Mouse (Mus musculus) ES-E14 (cell line): ENCODE measurements around the gene Sdr9c7.

ENCODE experiments used
- CHD2 ChIP-seq: IDR thresholded peaks from 2 replicates; pipeline ENCODE4 v1.6.1; 2014; ENCODE audit warnings: mild to moderate bottlenecking, low read depth, low read length, inconsistent platforms
- HCFC1 ChIP-seq: IDR thresholded peaks from 2 replicates; pipeline ENCODE4 v1.6.1; 2012; ENCODE audit warnings: low read length, inconsistent platforms, borderline replicate concordance; ENCODE audit not compliant: insufficient read depth
- ZNF384 ChIP-seq: IDR thresholded peaks from 2 replicates; pipeline ENCODE4 v1.6.1; 2012; ENCODE audit warnings: low read depth, low read length, inconsistent platforms

GRCm38 (mm10) chr10:127903116-127903515, 4.8 kb downstream of the Sdr9c7 start:
- TF ChIP-seq ZNF384 (no peak), HCFC1 (no peak), CHD2 (no peak)
